Mouse (Mus musculus): ENCODE measurements around the gene Dhdh. TPM values are rescaled to one million over a fixed set of nuclear protein-coding genes. Genes with fewer than 3 reads are reported as not detected.

The Dhdh gene
- polyA plus RNA-seq, 1 experiment from 2014 or later: 2.9 TPM

Small RNA genes lying within 50 kb of the gene (microRNA-seq; reads per million reads assigned to microRNA genes)
- gene Gm22133: not detected

Other genes starting within 250 kb of the Dhdh start
- 0.74 and 0.76 TPM in 2 replicates for gene Cd37, start 249.7 kb downstream of the Dhdh start, polyA plus RNA-seq (2014; fragmentation: Nextera tagmentation; extraction: Ambion mirVana)
- gene Slc6a16, start 247.7 kb downstream of the Dhdh start, polyA plus RNA-seq (2014; fragmentation: Nextera tagmentation; extraction: Ambion mirVana): 0.11 TPM in 1 of 2 replicates, not detected in the other
- gene Slc6a21, start 211.3 kb downstream of the Dhdh start, polyA plus RNA-seq (2014; fragmentation: Nextera tagmentation; extraction: Ambion mirVana): not detected in 2 replicates
- 6.5 and 8.6 TPM in 2 replicates for gene Trpm4, start 155.0 kb downstream of the Dhdh start, polyA plus RNA-seq (2014; fragmentation: Nextera tagmentation; extraction: Ambion mirVana)
- 0.87 and 1.1 TPM in 2 replicates for gene Hrc, start 153.5 kb downstream of the Dhdh start, polyA plus RNA-seq (2014; fragmentation: Nextera tagmentation; extraction: Ambion mirVana)
- gene Ppfia3, start 121.8 kb downstream of the Dhdh start, polyA plus RNA-seq (2014; fragmentation: Nextera tagmentation; extraction: Ambion mirVana): 11.9 and 12.1 TPM in 2 replicates
- 1.6 and 3.4 TPM in 2 replicates for gene Lin7b, start 118.2 kb downstream of the Dhdh start, polyA plus RNA-seq (2014; fragmentation: Nextera tagmentation; extraction: Ambion mirVana)
- gene Snrnp70, start 93.1 kb downstream of the Dhdh start, polyA plus RNA-seq (2014; fragmentation: Nextera tagmentation; extraction: Ambion mirVana): 66.4 and 74.1 TPM in 2 replicates
- gene Kcna7, start 83.2 kb downstream of the Dhdh start, polyA plus RNA-seq (2014; fragmentation: Nextera tagmentation; extraction: Ambion mirVana): 0.20 TPM in 1 of 2 replicates, not detected in the other
- gene Ntf5, start 75.1 kb downstream of the Dhdh start, polyA plus RNA-seq (2014; fragmentation: Nextera tagmentation; extraction: Ambion mirVana): 1.2 and 1.6 TPM in 2 replicates
- gene Lhb, start 68.0 kb downstream of the Dhdh start, polyA plus RNA-seq (2014; fragmentation: Nextera tagmentation; extraction: Ambion mirVana): not detected in 2 replicates
- 32.8 and 37.2 TPM in 2 replicates for gene Gys1, start 54.0 kb downstream of the Dhdh start, polyA plus RNA-seq (2014; fragmentation: Nextera tagmentation; extraction: Ambion mirVana)
- 165 and 172 TPM in 2 replicates for gene Ruvbl2, start 50.7 kb downstream of the Dhdh start, polyA plus RNA-seq (2014; fragmentation: Nextera tagmentation; extraction: Ambion mirVana)
- 5,316 and 5,449 TPM in 2 replicates for gene Ftl1, start 28.9 kb downstream of the Dhdh start, polyA plus RNA-seq (2014; fragmentation: Nextera tagmentation; extraction: Ambion mirVana)
- gene Bax, start 21.9 kb downstream of the Dhdh start, polyA plus RNA-seq (2014; fragmentation: Nextera tagmentation; extraction: Ambion mirVana): 193 and 206 TPM in 2 replicates
- gene Tulp2, start 6.9 kb downstream of the Dhdh start, polyA plus RNA-seq (2014; fragmentation: Nextera tagmentation; extraction: Ambion mirVana): 0.26 and 0.57 TPM in 2 replicates
- not detected in 2 replicates for gene Gm45808, start 2.0 kb downstream of the Dhdh start, polyA plus RNA-seq (2014; fragmentation: Nextera tagmentation; extraction: Ambion mirVana)
- 110 and 113 TPM in 2 replicates for gene Nucb1, start 21.6 kb upstream of the Dhdh start, polyA plus RNA-seq (2014; fragmentation: Nextera tagmentation; extraction: Ambion mirVana)
- gene Ppp1r15a, start 37.5 kb upstream of the Dhdh start, polyA plus RNA-seq (2014; fragmentation: Nextera tagmentation; extraction: Ambion mirVana): 16.0 and 17.7 TPM in 2 replicates
- gene Plekha4, start 37.5 kb upstream of the Dhdh start, polyA plus RNA-seq (2014; fragmentation: Nextera tagmentation; extraction: Ambion mirVana): 1.3 and 2.3 TPM in 2 replicates
- 0.78 and 1.1 TPM in 2 replicates for gene Hsd17b14, start 66.1 kb upstream of the Dhdh start, polyA plus RNA-seq (2014; fragmentation: Nextera tagmentation; extraction: Ambion mirVana)
- 34.1 and 37.4 TPM in 2 replicates for gene Bcat2, start 81.3 kb upstream of the Dhdh start, polyA plus RNA-seq (2014; fragmentation: Nextera tagmentation; extraction: Ambion mirVana)
- not detected in 2 replicates for gene Fgf21, start 126.7 kb upstream of the Dhdh start, polyA plus RNA-seq (2014; fragmentation: Nextera tagmentation; extraction: Ambion mirVana)
- not detected in 2 replicates for gene Fut1, start 128.5 kb upstream of the Dhdh start, polyA plus RNA-seq (2014; fragmentation: Nextera tagmentation; extraction: Ambion mirVana)
- not detected in 2 replicates for gene Izumo1, start 133.0 kb upstream of the Dhdh start, polyA plus RNA-seq (2014; fragmentation: Nextera tagmentation; extraction: Ambion mirVana)
- gene Rasip1, start 138.7 kb upstream of the Dhdh start, polyA plus RNA-seq (2014; fragmentation: Nextera tagmentation; extraction: Ambion mirVana): 5.7 and 7.5 TPM in 2 replicates
- 2.9 and 5.6 TPM in 2 replicates for gene Mamstr, start 151.2 kb upstream of the Dhdh start, polyA plus RNA-seq (2014; fragmentation: Nextera tagmentation; extraction: Ambion mirVana)
- gene Fut2, start 177.6 kb upstream of the Dhdh start, polyA plus RNA-seq (2014; fragmentation: Nextera tagmentation; extraction: Ambion mirVana): 0.08 and 0.11 TPM in 2 replicates
- 1.1 and 1.4 TPM in 2 replicates for gene Ntn5, start 195.2 kb upstream of the Dhdh start, polyA plus RNA-seq (2014; fragmentation: Nextera tagmentation; extraction: Ambion mirVana)
- 1.7 and 2.1 TPM in 2 replicates for gene Sec1, start 205.6 kb upstream of the Dhdh start, polyA plus RNA-seq (2014; fragmentation: Nextera tagmentation; extraction: Ambion mirVana)
- 11.5 and 12.4 TPM in 2 replicates for gene Car11, start 211.0 kb upstream of the Dhdh start, polyA plus RNA-seq (2014; fragmentation: Nextera tagmentation; extraction: Ambion mirVana)
- gene Dbp, start 216.3 kb upstream of the Dhdh start, polyA plus RNA-seq (2014; fragmentation: Nextera tagmentation; extraction: Ambion mirVana): 3.3 and 3.7 TPM in 2 replicates
- 929 and 960 TPM in 2 replicates for gene Rpl18, start 226.7 kb upstream of the Dhdh start, polyA plus RNA-seq (2014; fragmentation: Nextera tagmentation; extraction: Ambion mirVana)
- gene Sphk2, start 229.2 kb upstream of the Dhdh start, polyA plus RNA-seq (2014; fragmentation: Nextera tagmentation; extraction: Ambion mirVana): 23.7 and 25.3 TPM in 2 replicates
- 0.28 and 0.42 TPM in 2 replicates for gene Fam83e, start 232.4 kb upstream of the Dhdh start, polyA plus RNA-seq (2014; fragmentation: Nextera tagmentation; extraction: Ambion mirVana)
- gene Spaca4, start 237.0 kb upstream of the Dhdh start, polyA plus RNA-seq (2014; fragmentation: Nextera tagmentation; extraction: Ambion mirVana): not detected in 2 replicates

Measured in neural tube, embryonic 11.5 days (tissue).